Mouse (Mus musculus) neural tube, embryonic 11.5 days (tissue): ENCODE results near the gene Camta1. TPM values are rescaled to one million over a fixed set of nuclear protein-coding genes. Genes with fewer than 3 reads are reported as not detected.

Source experiments
- ATAC-seq: fragments of 200-750 bp; cut with Nextera tagmentation; 2 replicates; pipeline ENCODE4 v1.8.0; 2017; ENCODE audit warnings: moderate number of reproducible peaks, mild to moderate bottlenecking, moderate TSS enrichment, moderate library complexity; ENCODE audit not compliant: insufficient read depth, low FRiP score, low TSS enrichment
- DNase-seq: peaks from one replicate; pipeline ENCODE4 v3.0.0-alpha.2; 2015; ENCODE audit warnings: low spot score
- H3K27ac ChIP-seq: fragments of 300-500 bp; sonication (generic); 2 replicates; pipeline ENCODE4 v1.5.1; 2014; ENCODE audit warnings: low read depth, mild to moderate bottlenecking, low read length
- H3K27me3 ChIP-seq: fragments of 300-500 bp; sonication (generic); 2 replicates; pipeline ENCODE4 v1.6.1; 2014; ENCODE audit warnings: mild to moderate bottlenecking, low read length, mixed read lengths; ENCODE audit not compliant: control insufficient read depth, insufficient read depth
- H3K36me3 ChIP-seq: fragments of 300-500 bp; sonication (generic); 2 replicates; pipeline ENCODE4 v1.6.1; 2014; ENCODE audit warnings: mild to moderate bottlenecking, low read length, moderate library complexity, mixed read lengths; ENCODE audit not compliant: control insufficient read depth, insufficient read depth
- H3K4me1 ChIP-seq: fragments of 300-500 bp; sonication (generic); 2 replicates; pipeline ENCODE4 v1.6.1; 2014; ENCODE audit warnings: low read length, mixed read lengths; ENCODE audit not compliant: control insufficient read depth, insufficient read depth
- H3K4me2 ChIP-seq: fragments of 300-500 bp; sonication (generic); 2 replicates; pipeline ENCODE4 v1.6.1; 2014; ENCODE audit warnings: low read depth, mild to moderate bottlenecking, moderate library complexity
- H3K4me3 ChIP-seq: fragments of 300-500 bp; sonication (generic); 2 replicates; pipeline ENCODE4 v1.5.1; 2014; ENCODE audit warnings: low read depth, low read length
- H3K9ac ChIP-seq: fragments of 300-500 bp; sonication (generic); 2 replicates; pipeline ENCODE4 v1.6.1; 2014; ENCODE audit warnings: mild to moderate bottlenecking, low read length
- H3K9me3 ChIP-seq: fragments of 300-500 bp; sonication (generic); 2 replicates; pipeline ENCODE4 v1.6.1; 2016; ENCODE audit warnings: low read length; ENCODE audit not compliant: control insufficient read depth
- WGBS: fragments of 180-500 bp; shearing (Covaris S2); extraction: QIAGEN DNeasy Blood & Tissue Kit; methylation state at CpG from one replicate; pipeline ENCODE4 v1.1.7; 2014; 5-methylcytosine and 5-hydroxymethylcytosine counted together
- polyA plus RNA-seq: library from polyadenylated mRNA; unstranded; fragments of >200 nt; fragmentation: Nextera tagmentation; extraction: Ambion mirVana; gene quantifications from 2 replicates; pipeline ENCODE4 v1.2.1, GENCODE M21; 2014

Gene Camta1
- polyA plus RNA-seq, 1 experiment from 2014 or later, result 131 TPM

GRCm38 (mm10) chr4:151216553-151217292, 645.0 kb downstream of the Camta1 start:
- no peaks in the 10 kb centered on the region for H3K4me1 ChIP-seq
- H3K36me3 ChIP-seq, result no peaks in the 10 kb centered on the region
- no peak overlapping the region for H3K27ac ChIP-seq
- WGBS, result 85% methylated on average over 15 of the region's 15 CpGs
- DNase-seq (no peak), ATAC-seq (no peak)
- H3K27me3 ChIP-seq, result no peaks in the 10 kb centered on the region
- no peaks in the 10 kb centered on the region for H3K9me3 ChIP-seq
- no peak overlapping the region for H3K9ac ChIP-seq
- H3K4me2 ChIP-seq, result no peak overlapping the region
- no peak overlapping the region for H3K4me3 ChIP-seq

- no peak overlapping the region for H3K4me3 ChIP-seq
- no peaks in the 10 kb centered on the region for H3K4me1 ChIP-seq
- no peak overlapping the region for H3K27ac ChIP-seq
- DNase-seq (no peak), ATAC-seq (no peak)
- no peaks in the 10 kb centered on the region for H3K36me3 ChIP-seq
- no peak overlapping the region for H3K4me2 ChIP-seq
- H3K9ac ChIP-seq, result no peak overlapping the region
- 69% methylated on average over 4 of the region's 4 CpGs for WGBS
- H3K9me3 ChIP-seq, result no peaks in the 10 kb centered on the region
- no peaks in the 10 kb centered on the region for H3K27me3 ChIP-seq
These were observed 645.8 kb downstream of the Camta1 start for GRCm38 (mm10) chr4:151215866-151216265.

- H3K27ac ChIP-seq, result no peak overlapping the region
- no peaks in the 10 kb centered on the region for H3K4me1 ChIP-seq
- no peaks in the 10 kb centered on the region for H3K36me3 ChIP-seq
- H3K4me3 ChIP-seq, result no peak overlapping the region
- no peaks in the 10 kb centered on the region for H3K9me3 ChIP-seq
- H3K4me2 ChIP-seq, result no peak overlapping the region
- WGBS, result 50% methylated on average over 1 of the region's 1 CpGs
- no peak overlapping the region for H3K9ac ChIP-seq
- H3K27me3 ChIP-seq, result no peaks in the 10 kb centered on the region
- DNase-seq, result no peak
- ATAC-seq, result no peak
These were observed 646.5 kb downstream of the Camta1 start for GRCm38 (mm10) chr4:151215179-151215578.

GRCm38 (mm10) chr4:151213475-151213874, 648.2 kb downstream of the Camta1 start:
- ATAC-seq (no peak), DNase-seq (no peak)
- WGBS, result 70% methylated on average over 11 of the region's 11 CpGs
- H3K36me3 ChIP-seq, result no peaks in the 10 kb centered on the region
- no peak overlapping the region for H3K27ac ChIP-seq
- no peaks in the 10 kb centered on the region for H3K27me3 ChIP-seq
- H3K4me1 ChIP-seq, result no peaks in the 10 kb centered on the region
- no peak overlapping the region for H3K4me2 ChIP-seq
- no peak overlapping the region for H3K4me3 ChIP-seq
- H3K9ac ChIP-seq, result no peak overlapping the region
- no peaks in the 10 kb centered on the region for H3K9me3 ChIP-seq

- no peak for DNase-seq
- H3K36me3 ChIP-seq, result no peaks in the 10 kb centered on the region
- H3K27me3 ChIP-seq, result no peaks in the 10 kb centered on the region
- no peaks in the 10 kb centered on the region for H3K4me1 ChIP-seq
- ATAC-seq, result no peak
- 92% methylated on average over 6 of the region's 6 CpGs for WGBS
- H3K4me2 ChIP-seq, result no peak overlapping the region
- H3K9ac ChIP-seq, result no peak overlapping the region
- H3K27ac ChIP-seq, result no peak overlapping the region
- no peak overlapping the region for H3K4me3 ChIP-seq
- H3K9me3 ChIP-seq, result no peaks in the 10 kb centered on the region
These were observed 649.7 kb downstream of the Camta1 start for GRCm38 (mm10) chr4:151211992-151212391.

GRCm38 (mm10) chr4:151207566-151207965, 654.1 kb downstream of the Camta1 start:
- ATAC-seq, result no peak
- 77% methylated on average over 7 of the region's 7 CpGs for WGBS

GRCm38 (mm10) chr4:151202891-151203290, 658.8 kb downstream of the Camta1 start:
- Histone ChIP-seq H3K4me1 (no peaks in the 10 kb centered on the region), H3K9me3 (no peaks in the 10 kb centered on the region), H3K27ac (no peak overlapping the region), H3K27me3 (no peaks in the 10 kb centered on the region), H3K36me3 (no peaks in the 10 kb centered on the region), H3K9ac (no peak overlapping the region), H3K4me2 (no peak overlapping the region), H3K4me3 (no peak overlapping the region)
- DNase-seq (no peak), ATAC-seq (no peak)
- 67% methylated on average over 6 of the region's 6 CpGs for WGBS

More at GRCm38 (mm10) chr4:151207566-151207965, 654.1 kb downstream of the Camta1 start:
- Histone ChIP-seq H3K9me3 (no peaks in the 10 kb centered on the region), H3K4me2 (no peak overlapping the region), H3K36me3 (no peaks in the 10 kb centered on the region), H3K27ac (no peak overlapping the region), H3K4me3 (no peak overlapping the region), H3K27me3 (no peaks in the 10 kb centered on the region), H3K9ac (no peak overlapping the region), H3K4me1 (no peaks in the 10 kb centered on the region)
- no peak for DNase-seq

GRCm38 (mm10) chr4:151200316-151200715, 661.4 kb downstream of the Camta1 start:
- no peak overlapping the region for H3K27ac ChIP-seq
- no peaks in the 10 kb centered on the region for H3K9me3 ChIP-seq
- H3K27me3 ChIP-seq, result no peaks in the 10 kb centered on the region
- no peaks in the 10 kb centered on the region for H3K36me3 ChIP-seq
- H3K4me3 ChIP-seq, result no peak overlapping the region
- ATAC-seq, result no peak
- WGBS, result 90% methylated on average over 9 of the region's 9 CpGs
- H3K4me1 ChIP-seq, result peaks cover 2% of the 10 kb centered on the region; the same call in 1 of the 2 replicates
- no peak overlapping the region for H3K4me2 ChIP-seq
- H3K9ac ChIP-seq, result no peak overlapping the region
- no peak for DNase-seq

- H3K27me3 ChIP-seq, result no peaks in the 10 kb centered on the region
- ATAC-seq, result no peak
- peaks cover 2% of the 10 kb centered on the region; the same call in 1 of the 2 replicates for H3K4me1 ChIP-seq
- H3K4me2 ChIP-seq, result no peak overlapping the region
- 50% methylated on average over 10 of the region's 10 CpGs for WGBS
- no peaks in the 10 kb centered on the region for H3K9me3 ChIP-seq
- DNase-seq, result no peak
- no peaks in the 10 kb centered on the region for H3K36me3 ChIP-seq
- H3K4me3 ChIP-seq, result no peak overlapping the region
- no peak overlapping the region for H3K27ac ChIP-seq
- H3K9ac ChIP-seq, result no peak overlapping the region
These were observed 666.5 kb downstream of the Camta1 start for GRCm38 (mm10) chr4:151195126-151195525.
